Mouse (Mus musculus) brain, embryonic 14.5 days (tissue): ENCODE data around the gene Ampd3.

Experiments
- CTCF ChIP-seq: fragments of 200-500 bp; IDR thresholded peaks from 2 replicates; pipeline ENCODE4 v1.5.1; 2012; ENCODE audit warnings: inconsistent platforms, mild to moderate bottlenecking, moderate library complexity, borderline replicate concordance; ENCODE audit not compliant: insufficient read depth, insufficient read length; ENCODE audit errors: extremely low read depth
- POLR2A ChIP-seq: fragments of 200-500 bp; IDR thresholded peaks from 2 replicates; pipeline ENCODE4 v1.6.1; 2012; ENCODE audit warnings: mild to moderate bottlenecking, inconsistent platforms, borderline replicate concordance; ENCODE audit not compliant: poor library complexity, insufficient read depth, insufficient read length, severe bottlenecking; ENCODE audit errors: extremely low read depth

- TF ChIP-seq POLR2A, result no peak
- no peak for TF ChIP-seq CTCF
Measured at GRCm38 (mm10) chr7:110860129-110860528, 92.1 kb downstream of the Ampd3 start.
